Mouse (Mus musculus): ENCODE data around the gene Gnptab.

DNA sequence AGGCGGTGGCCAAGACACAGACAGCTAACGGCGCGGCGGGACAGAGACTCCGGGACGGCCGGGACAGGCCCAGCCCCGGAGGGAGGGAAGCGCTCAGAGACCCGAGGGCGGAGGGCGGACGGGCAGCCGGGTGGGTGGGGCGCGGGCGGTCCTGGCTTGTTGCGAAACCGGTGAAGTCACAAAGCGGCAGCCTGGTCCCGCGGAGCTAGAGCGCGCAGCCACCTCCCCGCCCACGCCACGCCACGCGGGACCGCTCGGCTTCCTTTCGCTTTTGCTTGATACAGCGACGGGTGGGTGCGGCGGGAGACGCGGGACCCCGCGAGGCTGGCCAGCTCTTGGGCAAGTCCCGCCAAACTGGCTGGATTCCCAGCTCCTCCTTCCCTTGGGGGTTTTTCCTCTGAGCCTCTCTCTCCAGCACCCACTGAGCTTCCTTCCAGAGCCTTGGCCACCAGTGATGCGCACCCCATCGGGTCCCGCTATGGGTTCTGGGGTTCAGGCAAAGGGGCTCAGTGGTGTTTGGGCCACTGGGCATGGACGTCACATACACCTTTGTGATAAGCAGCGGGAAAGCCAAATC is 21.9 kb upstream of the Gnptab start:
- no peak for TF ChIP-seq CTCF (IDR thresholded peaks at IDR 0.05 in 2 of 3, conservative IDR thresholded peaks at IDR 0.05 in 1 of 3; ENCODE audit: control insufficient read depth in 1 of 3, insufficient read depth in 1 of 3, low read depth in 2 of 3, low read length in 3 of 3, poor library complexity in 1 of 3, severe bottlenecking in 1 of 3)
- TF ChIP-seq ZC3H11A (IDR thresholded peaks at IDR 0.05; ENCODE audit: low read depth, low read length): no peak
- TF ChIP-seq MXI1 (IDR thresholded peaks at IDR 0.05; ENCODE audit: low read depth, low read length): no peak
- no peak for TF ChIP-seq HCFC1 (IDR thresholded peaks at IDR 0.05; ENCODE audit: low read depth, low read length)
- TF ChIP-seq POLR2A (IDR thresholded peaks at IDR 0.05; ENCODE audit: control insufficient read depth in 1 of 2, insufficient read depth in 1 of 2, low read depth in 1 of 2, low read length in 2 of 2, poor library complexity in 1 of 2): no peak
- no peak for TF ChIP-seq SMC3 (IDR thresholded peaks at IDR 0.05; ENCODE audit: low read depth, low read length)
- TF ChIP-seq BHLHE40 (IDR thresholded peaks at IDR 0.05; ENCODE audit: borderline replicate concordance, low read depth, low read length): no peak
- no peak for TF ChIP-seq EP300 (IDR thresholded peaks at IDR 0.05; ENCODE audit: low read depth in 1 of 2, low read length in 2 of 2)
- no peak for TF ChIP-seq TCF12 (IDR thresholded peaks at IDR 0.05; ENCODE audit: low read depth, low read length)
- TF ChIP-seq ZKSCAN1 (IDR thresholded peaks at IDR 0.05; ENCODE audit: low read depth, low read length): no peak
- TF ChIP-seq USF1 (IDR thresholded peaks at IDR 0.05; ENCODE audit: low read depth, low read length): no peak
- no peak for TF ChIP-seq JUND (IDR thresholded peaks at IDR 0.05; ENCODE audit: low read depth, low read length)
- no peak for TF ChIP-seq CHD2 (IDR thresholded peaks at IDR 0.05; ENCODE audit: low read length)
- TF ChIP-seq RAD21 (IDR thresholded peaks at IDR 0.05; ENCODE audit: low read depth, low read length): no peak
